Mouse (Mus musculus) testis, adult 2 months (tissue): ENCODE results near the gene Mettl14. TPM values are rescaled to one million over a fixed set of nuclear protein-coding genes. Genes with fewer than 3 reads are reported as not detected.
"Not testable (repeated sequence)": the region's sequence is repeated elsewhere in the genome, so short reads cannot be mapped to it uniquely, and the experiment has no call there.

Experiments
- H3K27ac ChIP-seq: fragments of 200-500 bp; 2 replicates; pipeline ENCODE4 v1.5.1; 2012; ENCODE audit warnings: low read depth, low read length; ENCODE audit not compliant: control insufficient read depth, insufficient read depth
- H3K27me3 ChIP-seq: fragments of 200-500 bp; 2 replicates; pipeline ENCODE4 v1.6.1; 2012; ENCODE audit warnings: mild to moderate bottlenecking, low read length, moderate library complexity; ENCODE audit not compliant: control insufficient read depth, insufficient read depth
- H3K36me3 ChIP-seq: fragments of 200-500 bp; 2 replicates; pipeline ENCODE4 v1.6.1; 2012; ENCODE audit warnings: mild to moderate bottlenecking, low read length; ENCODE audit not compliant: control insufficient read depth, insufficient read depth
- H3K4me1 ChIP-seq: fragments of 200-500 bp; 2 replicates; pipeline ENCODE4 v1.6.1; 2012; ENCODE audit warnings: low read length; ENCODE audit not compliant: control insufficient read depth, insufficient read depth
- H3K4me3 ChIP-seq: fragments of 200-500 bp; 2 replicates; pipeline ENCODE4 v1.5.1; 2012; ENCODE audit warnings: low read depth, mild to moderate bottlenecking, low read length, moderate library complexity, mixed read lengths; ENCODE audit not compliant: control insufficient read depth
- CTCF ChIP-seq: fragments of 200-500 bp; IDR thresholded peaks from 2 replicates; pipeline ENCODE4 v1.5.1; 2012; ENCODE audit warnings: low read depth, mild to moderate bottlenecking, inconsistent platforms, low read length, moderate library complexity; ENCODE audit not compliant: control insufficient read depth, insufficient read depth, insufficient replicate concordance
- POLR2A ChIP-seq: fragments of 200-500 bp; IDR thresholded peaks from 2 replicates; pipeline ENCODE4 v1.6.1; 2012; ENCODE audit warnings: low read depth, mild to moderate bottlenecking, inconsistent platforms, low read length, moderate library complexity; ENCODE audit not compliant: control insufficient read depth
- polyA plus RNA-seq: library from polyadenylated mRNA; depleted of rRNA; stranded (reverse); fragments of >200 nt; gene quantifications from 2 replicates; pipeline ENCODE4 v1.2.3, GENCODE M21; 2012

The Mettl14 gene
- polyA plus RNA-seq, 1 experiment: 4.5 TPM

DNA sequence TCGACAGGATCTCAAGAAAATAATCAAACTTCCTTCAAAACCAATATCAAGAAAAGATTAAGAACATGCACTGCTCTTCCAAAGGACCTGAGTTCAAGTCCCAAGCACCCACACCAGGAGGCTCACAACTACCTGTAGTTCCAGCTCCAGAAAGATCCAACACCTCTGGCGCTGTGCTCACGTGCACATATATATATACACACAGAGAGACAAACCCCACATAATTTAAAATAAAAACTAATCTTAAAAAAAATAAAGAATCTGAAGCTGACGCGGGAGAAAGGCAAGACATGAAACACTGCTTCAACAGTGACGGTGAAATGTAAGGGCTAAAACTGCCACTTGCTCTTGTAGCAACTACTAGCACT is 806 bp downstream of the Mettl14 start:
- Histone ChIP-seq H3K4me1 (no peaks in the 10 kb centered on the region; the same call in 1 of the 2 replicates), H3K27ac (peak overlapping the region; percentile 63), H3K27me3 (no peaks in the 10 kb centered on the region), H3K36me3 (peaks cover 1% of the 10 kb centered on the region; the same call in 1 of the 2 replicates), H3K4me3 (peak overlapping the region; percentile 99)
- TF ChIP-seq POLR2A (no peak), CTCF (no peak)

DNA sequence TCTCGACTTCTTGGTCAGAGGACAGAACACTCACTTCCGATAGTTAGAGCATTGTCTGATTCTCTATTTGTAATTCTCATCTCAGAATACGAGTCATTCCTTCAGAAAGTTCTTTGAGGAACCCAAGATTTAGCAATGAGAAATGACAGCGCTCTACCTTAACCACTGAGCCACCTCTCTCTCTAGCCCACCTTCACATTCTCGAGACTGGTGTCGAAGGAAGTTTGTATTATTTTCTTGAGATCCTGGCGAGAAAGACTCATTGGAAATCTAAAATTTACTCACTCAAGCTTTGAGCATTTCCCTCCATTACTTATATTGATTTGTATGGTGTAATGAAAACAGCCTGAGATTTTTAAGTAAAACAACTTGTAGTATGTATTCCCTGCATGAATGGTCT is 1.5 kb downstream of the Mettl14 start:
- H3K4me3 ChIP-seq: no peak overlapping the region
- H3K27ac ChIP-seq: no peak overlapping the region
- no peaks in the 10 kb centered on the region for H3K27me3 ChIP-seq
- H3K4me1 ChIP-seq: no peaks in the 10 kb centered on the region; the same call in 1 of the 2 replicates
- peaks cover 1% of the 10 kb centered on the region; the same call in 1 of the 2 replicates for H3K36me3 ChIP-seq
- TF ChIP-seq POLR2A (no peak), CTCF (no peak)

DNA sequence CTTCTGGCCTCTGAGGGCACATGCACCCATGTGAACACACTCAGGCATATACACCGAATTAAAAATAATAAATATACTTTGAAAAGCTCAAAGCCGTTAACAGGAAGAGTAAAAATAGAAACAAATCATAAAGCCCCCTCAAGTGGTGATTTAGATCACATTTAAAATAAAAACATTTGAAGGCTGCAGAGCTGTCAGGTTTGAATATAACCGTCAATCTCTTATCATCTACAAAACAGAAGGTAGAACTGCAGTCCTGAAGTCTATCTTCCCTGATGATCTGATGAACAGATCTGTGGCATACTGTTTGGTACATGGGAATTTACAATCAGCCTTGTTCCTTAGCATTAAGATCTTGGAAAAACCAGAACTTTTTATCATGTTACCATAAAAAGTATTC is 9.3 kb downstream of the Mettl14 start:
- H3K27ac ChIP-seq: no peak overlapping the region
- H3K27me3 ChIP-seq: no peaks in the 10 kb centered on the region
- no peaks in the 10 kb centered on the region for H3K4me1 ChIP-seq
- no peak overlapping the region for H3K4me3 ChIP-seq
- peaks cover 3% of the 10 kb centered on the region; the same call in 1 of the 2 replicates for H3K36me3 ChIP-seq
- no peak for TF ChIP-seq CTCF
- no peak for TF ChIP-seq POLR2A

DNA sequence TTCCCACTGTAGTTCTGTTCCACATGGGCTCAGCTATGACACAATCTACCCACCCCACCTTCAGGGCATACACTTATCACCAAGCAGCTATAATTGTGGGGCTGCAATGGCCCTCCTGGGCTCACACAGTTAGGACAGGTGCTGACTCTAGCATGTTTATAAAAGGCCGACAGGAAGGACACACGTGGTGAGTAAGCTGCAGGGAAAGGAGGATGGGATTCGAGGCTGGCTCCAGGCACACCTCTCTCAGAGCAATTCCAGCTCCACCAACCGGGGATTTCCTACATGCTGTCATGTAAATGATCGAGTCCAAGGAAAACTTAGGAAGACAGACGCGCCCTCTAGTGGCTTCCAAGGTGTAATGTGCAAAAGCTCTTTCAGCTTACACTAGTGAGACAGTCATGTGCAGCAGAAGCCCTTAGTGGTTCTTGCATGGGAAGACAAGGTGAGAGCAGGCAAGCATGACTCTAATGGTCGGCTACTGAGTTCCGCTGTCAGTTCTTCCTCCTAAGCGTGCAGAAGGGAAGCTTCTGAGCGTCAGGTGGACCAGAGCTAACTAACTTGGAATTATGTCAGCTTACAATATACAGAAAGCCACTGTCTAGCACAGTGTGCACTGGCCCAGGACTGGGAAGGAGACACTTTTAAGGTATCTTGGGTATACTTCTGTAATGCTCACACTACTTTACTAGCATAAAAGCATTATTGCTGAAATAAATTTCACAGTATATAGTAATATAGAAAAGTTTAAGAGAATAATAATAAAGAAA is 14.0 kb downstream of the Mettl14 start:
- peaks cover 2% of the 10 kb centered on the region; the same call in 1 of the 2 replicates for H3K36me3 ChIP-seq
- no peaks in the 10 kb centered on the region for H3K27me3 ChIP-seq
- H3K27ac ChIP-seq: no peak overlapping the region
- H3K4me1 ChIP-seq: no peaks in the 10 kb centered on the region
- no peak overlapping the region for H3K4me3 ChIP-seq
- TF ChIP-seq POLR2A (no peak), CTCF (peak; percentile 4; the same call in 1 of the 2 replicates)

DNA sequence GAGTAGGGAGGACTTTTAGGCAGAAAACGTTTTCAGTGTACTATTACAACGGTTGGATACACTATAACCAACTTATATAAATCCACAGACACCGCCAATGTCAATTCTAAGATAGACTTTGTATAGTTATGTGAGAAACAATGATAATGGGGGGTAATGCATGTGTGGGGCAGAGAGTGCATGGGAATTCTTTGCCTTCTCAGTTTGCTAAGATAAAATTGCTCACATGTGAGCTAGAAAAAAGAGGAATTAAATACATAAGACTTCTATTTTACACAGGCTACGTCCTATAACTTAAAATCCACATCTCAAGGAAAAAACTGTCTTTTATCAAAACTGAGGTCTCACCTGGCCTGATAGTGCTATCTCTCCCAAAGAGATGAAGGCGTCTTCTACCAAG is 15.0 kb downstream of the Mettl14 start:
- Histone ChIP-seq H3K4me1 (no peaks in the 10 kb centered on the region), H3K27me3 (no peaks in the 10 kb centered on the region), H3K4me3 (no peak overlapping the region), H3K27ac (no peak overlapping the region), H3K36me3 (peaks cover 2% of the 10 kb centered on the region; the same call in 1 of the 2 replicates)
- TF ChIP-seq CTCF: no peak
- no peak for TF ChIP-seq POLR2A

DNA sequence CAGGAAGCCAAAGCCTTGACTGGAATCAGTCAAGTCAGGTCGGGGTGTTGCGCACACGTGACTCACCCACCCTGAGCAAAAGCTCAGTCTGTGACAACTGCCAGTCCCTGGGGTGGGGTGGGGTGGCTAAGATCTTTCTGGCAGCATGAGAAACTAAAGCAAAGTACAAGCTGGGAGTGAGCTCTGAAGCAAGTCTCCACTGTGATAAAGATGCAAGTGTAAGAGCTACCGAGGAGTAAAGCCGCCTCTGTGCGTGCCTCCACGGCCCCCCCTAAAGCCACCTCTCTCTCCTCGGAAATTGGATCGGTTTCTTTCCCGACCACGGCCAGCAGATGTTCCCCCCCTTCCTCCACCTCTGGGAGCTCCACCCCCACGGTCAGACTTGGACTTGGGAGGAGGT is 16.7 kb downstream of the Mettl14 start:
- Histone ChIP-seq H3K4me3 (no peak overlapping the region), H3K27ac (no peak overlapping the region), H3K4me1 (no peaks in the 10 kb centered on the region), H3K36me3 (peaks cover 1% of the 10 kb centered on the region; the same call in 1 of the 2 replicates), H3K27me3 (no peaks in the 10 kb centered on the region)
- no peak for TF ChIP-seq POLR2A
- TF ChIP-seq CTCF: no peak

DNA sequence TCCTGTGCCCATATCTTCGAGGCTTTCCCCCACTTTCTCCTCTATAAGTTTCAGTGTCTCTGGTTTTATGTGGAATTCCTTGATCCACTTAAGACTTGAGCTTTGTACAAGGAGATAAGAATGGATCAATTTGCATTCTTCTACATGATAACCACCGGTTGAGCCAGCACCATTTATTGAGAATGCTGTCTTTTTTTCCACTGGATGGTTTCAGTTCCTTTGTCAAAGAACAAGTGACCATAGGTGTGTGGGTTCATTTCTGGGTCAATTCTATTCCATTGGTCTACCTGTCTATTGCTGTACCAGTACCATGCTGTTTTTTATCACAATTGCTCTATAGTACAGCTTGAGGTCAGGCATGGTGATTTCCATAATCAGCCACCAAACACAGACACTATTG is 19.1 kb downstream of the Mettl14 start:
- H3K27ac ChIP-seq, H3K36me3 ChIP-seq, H3K27me3 ChIP-seq, H3K4me3 ChIP-seq, H3K4me1 ChIP-seq: not testable (repeated sequence)

DNA sequence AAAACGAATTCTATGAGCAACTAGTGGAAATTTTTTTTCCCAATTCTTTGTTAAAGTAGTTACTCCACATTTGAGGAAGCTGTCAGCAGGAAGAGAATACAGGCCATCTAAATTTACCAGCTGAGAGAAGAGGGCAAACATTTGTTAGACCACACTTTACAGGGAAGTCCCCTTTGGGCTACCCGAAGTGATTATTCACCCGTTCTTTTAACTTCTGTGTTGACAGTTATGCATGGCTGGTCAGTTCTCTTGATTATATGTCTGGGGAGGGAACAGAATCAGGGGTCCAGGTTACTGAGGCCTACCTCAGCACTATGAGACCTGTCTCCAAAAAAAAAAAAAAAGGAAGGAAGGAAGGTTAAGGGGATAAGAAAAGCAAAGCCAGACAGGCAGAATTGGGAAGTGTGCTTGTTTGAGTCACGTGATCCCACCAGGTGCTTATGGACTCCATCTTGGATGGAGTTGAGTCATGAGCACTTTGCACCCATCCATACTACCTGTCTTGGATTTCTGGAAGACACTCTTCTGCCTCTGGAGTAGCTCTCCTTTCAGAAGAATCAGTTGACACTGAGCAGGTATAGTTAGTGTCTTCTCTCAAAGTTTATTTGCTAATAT is 29.4 kb downstream of the Mettl14 start:
- no peak overlapping the region for H3K27ac ChIP-seq
- no peaks in the 10 kb centered on the region for H3K27me3 ChIP-seq
- no peak for TF ChIP-seq POLR2A
- no peak for TF ChIP-seq CTCF
- H3K4me3 ChIP-seq: no peak overlapping the region
- H3K36me3 ChIP-seq: no peaks in the 10 kb centered on the region
- no peaks in the 10 kb centered on the region for H3K4me1 ChIP-seq
